Mouse (Mus musculus): ENCODE measurements at regions not wholly inside any gene's neighbourhood (a gene's known extent, or its start where the extent isn't known, plus 50 kb on each side); places are given as distances from the start of the nearest gene placed in this dataset.

- DNase-seq (ENCODE audit: inconsistent ontology term) = no peak
Measured at GRCm38 (mm10) chr2:108584799-108585198, 695.7 kb upstream of the Kif18a start.

DNA sequence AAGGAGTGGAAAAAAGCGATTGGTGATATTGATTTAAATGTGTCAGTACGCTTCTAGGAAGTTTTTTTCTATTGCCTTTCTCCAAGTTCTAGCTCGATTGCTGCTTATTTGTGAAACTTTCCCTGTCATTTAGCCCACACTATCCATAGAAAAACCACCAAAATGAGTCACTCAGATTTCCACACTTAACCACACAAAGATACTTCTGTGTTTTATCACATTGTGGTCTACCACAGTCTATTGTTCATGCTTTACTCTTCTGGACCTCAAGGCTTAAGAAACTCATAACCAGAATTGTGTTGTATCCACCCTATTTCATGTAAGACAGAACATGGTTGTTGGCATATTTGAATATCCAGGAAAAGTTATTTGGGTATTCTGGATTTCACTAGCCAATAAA lies 687.0 kb upstream of the Kif18a start:
- peak; percentile 83 for DNase-seq (ENCODE audit: inconsistent ontology term)

GRCm38 (mm10) chr2:108600346-108600745 lies 680.2 kb upstream of the Kif18a start:
- no peak for DNase-seq (ENCODE audit: inconsistent ontology term)

DNA sequence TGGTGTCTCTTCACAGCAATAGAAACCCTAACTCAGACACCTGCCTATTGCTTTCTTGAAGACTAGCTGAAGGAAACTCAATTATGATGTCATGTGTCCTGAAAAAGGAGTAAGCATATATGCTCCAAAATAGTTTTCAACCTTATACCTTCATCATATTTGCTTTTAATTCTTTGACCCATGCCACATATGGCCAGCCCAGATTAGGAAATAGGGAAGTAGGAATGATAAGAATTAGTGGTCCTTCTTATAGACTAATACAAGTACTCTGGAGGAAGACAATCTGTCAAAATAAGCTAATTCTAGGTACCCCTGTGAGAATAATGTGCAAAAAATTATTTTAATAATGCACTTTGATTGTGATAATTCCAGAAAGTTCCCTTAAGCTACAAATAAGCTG lies 661.0 kb upstream of the Kif18a start:
- no peak for DNase-seq (ENCODE audit: inconsistent ontology term)

DNA sequence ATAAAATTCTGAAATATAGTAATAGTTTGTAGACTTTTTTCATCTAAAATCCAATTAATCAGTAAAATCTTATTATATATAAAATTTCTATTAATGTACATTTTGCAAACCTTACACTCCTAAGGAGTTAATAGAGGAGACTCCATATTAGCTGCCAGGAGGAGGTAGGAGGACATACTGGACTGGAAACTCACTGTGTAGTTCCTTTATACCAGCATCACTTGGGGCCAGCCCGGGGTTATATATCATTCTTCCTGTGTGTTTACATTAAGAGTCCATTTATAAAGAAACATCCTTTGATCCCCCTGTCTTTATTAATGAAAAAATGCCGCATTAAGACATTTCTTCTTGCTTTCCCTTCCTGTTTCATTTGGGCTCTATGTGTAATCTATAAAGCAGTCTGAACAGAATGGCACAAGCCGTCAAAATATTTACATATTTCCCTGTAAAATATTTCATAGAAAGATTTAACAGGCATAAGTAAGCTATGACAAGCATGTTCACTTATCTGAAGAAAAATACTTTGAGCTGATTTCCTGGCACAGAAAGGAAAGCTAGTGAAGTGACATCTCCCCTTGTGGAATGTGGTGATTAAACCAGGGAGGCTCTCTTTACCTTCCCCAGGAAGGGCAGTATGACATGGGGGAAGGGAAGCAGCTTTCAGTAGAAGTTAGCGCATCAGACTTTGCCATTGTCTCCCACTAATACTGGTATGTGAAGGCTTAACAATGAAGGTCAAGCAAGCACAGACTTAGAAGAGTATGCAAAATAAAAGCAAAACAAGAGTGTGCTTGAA lies 658.0 kb upstream of the Kif18a start:
- DNase-seq (ENCODE audit: inconsistent ontology term) = peak; percentile 76

DNA sequence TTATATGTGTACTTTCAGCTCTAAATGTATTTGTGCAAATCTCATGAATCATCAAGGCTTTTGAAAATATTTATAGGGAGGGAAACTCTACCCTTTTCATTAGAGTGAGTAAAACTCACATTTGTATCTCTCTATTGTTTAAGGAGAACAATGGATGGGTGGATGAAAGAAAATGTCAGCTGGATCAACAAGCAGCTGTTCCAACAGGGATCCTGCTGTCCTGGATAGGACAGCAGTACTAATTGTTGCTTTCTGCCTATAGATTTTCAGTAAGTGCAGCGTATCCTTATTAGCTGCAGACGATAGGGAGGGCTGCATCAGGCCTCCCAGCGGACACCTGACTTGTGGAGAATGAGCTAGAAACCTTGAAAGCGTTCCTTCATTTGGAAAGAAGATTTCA lies 644.9 kb upstream of the Kif18a start:
- DNase-seq (ENCODE audit: inconsistent ontology term) = no peak

DNA sequence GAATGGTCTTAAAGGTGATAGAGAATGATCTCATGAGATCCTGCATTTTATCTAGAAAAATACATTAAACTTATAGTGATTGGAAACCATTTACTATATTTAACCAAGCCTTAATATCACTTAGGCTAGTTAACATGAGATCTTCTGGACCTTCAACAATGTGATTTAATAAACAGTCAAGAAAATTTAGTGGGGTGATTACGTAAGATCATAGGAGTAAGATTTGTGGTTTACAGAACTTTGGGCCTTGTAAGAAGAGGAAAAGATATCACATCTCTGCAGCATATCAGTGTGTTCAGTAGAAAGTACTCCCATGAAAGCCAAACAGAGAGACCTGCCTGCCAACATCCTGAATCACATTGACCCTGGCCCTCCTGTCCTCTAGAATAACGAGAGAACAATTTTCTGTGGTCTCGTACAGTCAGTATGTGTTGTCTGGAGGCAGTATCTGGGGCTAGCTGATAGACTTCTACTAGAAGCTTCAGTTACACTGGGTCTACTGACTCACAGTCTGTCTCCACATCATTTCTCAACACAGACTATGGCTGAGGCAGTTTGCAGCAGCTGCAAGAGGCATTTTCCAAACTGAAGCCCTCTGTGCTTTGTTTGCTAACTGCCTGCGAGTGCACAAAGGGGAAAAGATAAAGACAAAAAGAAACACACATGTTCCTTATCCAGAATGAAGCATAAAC lies 619.7 kb upstream of the Kif18a start:
- DNase-seq (ENCODE audit: inconsistent ontology term) = peak; percentile 71

GRCm38 (mm10) chr2:108677777-108678380 lies 602.7 kb upstream of the Kif18a start:
- peak; percentile 86 for DNase-seq (ENCODE audit: inconsistent ontology term)

DNA sequence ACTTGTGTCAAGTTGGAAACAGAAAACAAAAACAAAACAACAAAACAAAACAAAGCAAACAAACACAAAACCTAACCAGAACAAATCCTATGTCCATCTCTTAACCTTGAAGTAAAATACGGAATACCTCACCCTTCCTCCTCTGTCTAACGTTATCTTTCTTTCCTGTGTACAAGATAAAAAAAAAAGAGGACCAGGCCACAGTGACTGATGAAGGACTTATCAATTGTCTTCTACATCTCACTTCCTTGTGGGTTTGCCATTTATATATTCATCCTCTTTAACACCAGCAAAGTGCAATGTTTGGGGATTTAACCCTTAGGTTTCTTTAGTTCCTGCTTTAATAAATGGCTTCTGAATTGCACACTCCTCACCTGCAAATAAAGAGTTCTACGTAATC lies 599.0 kb upstream of the Kif18a start:
- no peak for DNase-seq (ENCODE audit: inconsistent ontology term)

DNA sequence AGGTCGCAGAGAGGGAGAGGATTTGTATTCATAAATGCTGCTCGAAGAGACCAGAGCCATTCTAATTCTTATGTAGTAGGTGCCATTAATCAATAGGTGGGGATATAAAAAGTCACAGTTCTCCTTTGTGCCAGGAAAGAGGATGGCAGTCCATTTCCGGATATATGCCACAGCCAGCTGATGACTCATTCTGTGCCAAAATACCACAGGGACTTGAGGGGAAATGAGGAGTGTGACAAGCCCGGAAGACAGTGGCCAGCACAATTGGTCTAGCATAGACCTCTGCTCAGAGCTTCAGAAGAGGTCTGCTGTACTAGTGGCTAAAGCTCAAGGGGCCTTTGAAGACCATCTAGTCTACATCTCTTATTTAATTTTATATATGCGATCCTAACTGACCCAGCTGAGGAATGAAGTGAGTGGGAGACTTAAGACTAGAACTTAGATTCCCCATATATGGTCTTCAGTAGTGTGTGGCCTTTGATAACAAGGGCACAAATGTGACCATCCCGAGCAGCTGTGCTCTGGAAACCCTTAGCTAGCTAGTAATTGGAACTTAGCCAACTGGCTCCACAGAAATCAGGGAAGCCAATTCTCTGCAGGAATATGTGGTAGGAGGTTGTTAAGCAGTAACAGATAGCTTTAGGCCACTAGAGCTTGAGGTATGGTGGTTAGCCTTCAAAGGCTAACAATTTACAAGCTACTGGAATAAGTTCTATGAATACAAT lies 594.4 kb upstream of the Kif18a start:
- peak; percentile 43 for DNase-seq (ENCODE audit: inconsistent ontology term)

GRCm38 (mm10) chr2:108690091-108690490 lies 590.4 kb upstream of the Kif18a start:
- peak; percentile 15 for DNase-seq (ENCODE audit: inconsistent ontology term)

DNA sequence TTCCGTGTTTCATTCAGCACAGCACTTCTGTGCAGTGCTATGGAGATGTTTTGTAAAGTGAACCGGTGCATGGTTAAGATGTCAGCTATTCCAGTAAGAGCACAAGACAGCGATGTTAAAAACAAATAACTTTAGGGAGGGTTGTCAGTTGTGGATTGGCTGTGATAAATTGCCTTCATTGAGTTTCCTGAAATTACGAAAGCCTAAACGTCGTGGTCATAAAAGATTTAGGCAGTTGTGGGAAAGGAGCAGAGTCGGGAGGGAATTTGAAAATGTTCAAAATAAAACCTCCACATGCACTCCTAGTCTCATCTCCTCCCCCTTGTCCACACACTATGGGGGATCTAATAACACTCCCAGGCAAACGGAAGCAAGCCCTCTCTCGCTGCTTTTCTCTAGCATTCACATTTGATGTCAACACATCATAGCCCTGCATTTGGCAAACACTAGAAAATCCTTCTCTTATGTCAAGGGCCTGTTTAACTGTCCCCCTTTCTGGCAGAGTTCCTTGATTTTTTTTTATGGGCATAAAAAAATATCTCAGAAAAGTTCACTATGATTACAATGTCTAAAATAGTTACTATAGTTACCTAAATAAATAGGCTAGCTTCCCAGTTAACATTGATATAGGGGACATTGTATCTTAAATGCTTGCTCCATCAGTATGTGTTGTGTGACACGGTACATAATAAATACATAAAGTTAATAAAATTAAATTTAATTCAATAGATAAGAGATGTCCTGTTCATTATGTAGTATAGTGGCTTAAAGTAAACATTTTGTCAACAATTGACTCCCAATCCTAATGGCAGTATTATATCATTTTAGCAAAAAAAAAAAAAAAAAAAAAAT lies 589.2 kb upstream of the Kif18a start:
- DNase-seq (ENCODE audit: inconsistent ontology term) = no peak

- no peak for DNase-seq (ENCODE audit: inconsistent ontology term)
Measured at GRCm38 (mm10) chr2:108701308-108701707, 579.2 kb upstream of the Kif18a start.

- DNase-seq (ENCODE audit: inconsistent ontology term) = no peak
Measured at GRCm38 (mm10) chr2:108707856-108708855, 572.4 kb upstream of the Kif18a start.

DNA sequence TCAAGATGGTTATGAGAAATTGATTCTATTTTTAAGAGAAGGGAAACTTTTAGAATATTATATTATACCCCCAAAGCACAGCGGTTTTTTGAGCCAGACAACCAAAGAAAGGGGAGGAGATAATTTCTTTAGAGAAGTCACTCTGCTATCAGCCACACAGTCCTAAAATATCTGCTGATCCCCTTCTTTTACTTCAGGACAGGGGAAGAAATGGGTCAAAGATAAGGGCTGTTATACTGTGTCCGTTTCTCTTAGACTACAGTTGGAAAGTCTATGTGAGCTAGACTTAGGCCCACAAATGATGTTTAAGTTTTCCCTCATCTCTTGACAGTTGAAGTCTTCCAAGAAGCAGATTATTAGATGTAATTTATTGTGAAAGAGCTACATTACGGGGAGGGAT lies 538.5 kb upstream of the Kif18a start:
- no peak for DNase-seq (ENCODE audit: inconsistent ontology term)

GRCm38 (mm10) chr2:108743511-108743910 lies 537.0 kb upstream of the Kif18a start:
- no peak for DNase-seq (ENCODE audit: inconsistent ontology term)

DNA sequence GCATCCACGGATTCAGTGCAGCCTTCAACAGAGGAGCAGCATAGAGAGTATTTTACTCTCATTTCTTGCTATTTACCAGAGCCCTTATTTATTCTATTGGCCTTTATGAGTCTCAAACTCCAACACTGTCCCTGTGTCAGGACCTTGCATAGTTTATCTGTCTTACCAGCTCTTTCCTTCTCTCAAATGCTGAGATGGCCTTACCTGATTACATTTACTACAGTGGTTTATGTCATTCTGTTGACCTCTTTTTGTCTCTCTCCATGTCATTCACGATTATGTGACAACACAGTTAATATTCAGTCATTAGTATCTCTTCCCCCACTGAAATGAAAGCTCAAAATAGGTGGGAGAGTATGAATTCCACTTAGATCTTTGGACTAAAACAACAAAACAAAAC lies 535.7 kb upstream of the Kif18a start:
- no peak for DNase-seq (ENCODE audit: inconsistent ontology term)

- DNase-seq (ENCODE audit: inconsistent ontology term) = no peak
Measured at GRCm38 (mm10) chr2:108753494-108754225, 526.9 kb upstream of the Kif18a start.

GRCm38 (mm10) chr2:108755821-108756220 lies 524.7 kb upstream of the Kif18a start:
- DNase-seq (ENCODE audit: inconsistent ontology term) = no peak
